Mouse (Mus musculus): ENCODE measurements around the gene Tradd.

The Tradd gene

DNA sequence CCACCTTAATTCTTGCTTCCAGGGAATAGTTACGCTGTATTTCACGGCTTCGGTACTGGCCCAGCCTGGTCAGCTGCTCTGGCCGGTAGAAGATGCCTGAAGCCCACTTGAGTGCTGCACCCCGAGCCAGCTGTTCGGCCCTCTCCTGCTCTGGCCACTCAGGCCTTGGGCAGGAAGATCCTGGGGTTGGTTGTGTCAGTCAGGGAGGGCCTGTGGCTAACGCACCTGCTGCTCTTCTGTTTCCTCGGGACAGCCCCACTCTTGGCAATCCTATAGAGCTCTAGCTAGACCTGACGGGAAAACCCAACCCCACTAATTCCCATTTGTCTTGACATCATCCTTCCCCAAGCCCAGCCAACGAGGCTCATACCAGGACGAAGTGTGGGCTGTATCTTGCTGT is 30.8 kb upstream of the Tradd start:
- peak in 1 of 2 experiments; percentile 9 for DNase-seq

DNA sequence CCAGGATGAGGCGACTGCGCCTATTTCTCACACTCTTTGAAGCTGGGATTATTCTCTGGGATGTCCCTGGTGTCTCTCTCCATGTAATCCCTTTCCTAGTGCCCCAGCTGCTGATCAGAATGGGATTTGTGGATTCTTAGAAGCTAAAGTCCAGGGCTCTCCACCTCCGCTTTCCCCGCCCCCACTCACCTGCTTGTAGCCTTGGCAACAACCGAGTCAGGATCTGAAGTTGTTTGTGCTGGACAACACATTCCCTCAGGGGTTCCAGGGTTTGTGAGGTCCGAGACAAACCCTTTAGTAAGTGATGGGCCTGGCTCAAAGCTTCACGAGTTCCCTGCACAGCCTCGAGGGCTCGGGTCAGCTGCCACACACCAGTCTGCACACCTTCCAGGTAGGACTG is 30.4 kb upstream of the Tradd start:
- DNase-seq = peak in 1 of 2 experiments; percentile 32

DNA sequence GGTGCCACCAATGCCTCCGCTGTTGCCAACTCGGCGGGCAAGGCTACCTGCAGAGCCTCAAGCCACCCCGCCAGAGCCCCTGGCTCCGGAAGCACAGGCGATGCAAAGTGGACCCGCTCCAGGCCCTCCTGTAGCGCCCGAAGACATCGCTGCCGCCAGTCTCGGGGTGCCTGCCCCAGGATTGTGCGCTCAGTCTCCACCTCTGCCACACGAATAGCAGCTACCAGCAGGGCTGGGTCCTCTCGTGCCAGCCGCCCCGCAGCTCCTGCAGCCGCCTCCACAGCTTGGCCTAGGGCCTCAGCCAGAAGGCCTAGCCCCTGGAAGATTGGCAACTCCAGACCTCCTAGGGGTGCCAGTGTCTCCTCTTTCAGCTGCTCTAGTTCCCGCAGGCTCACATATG is 29.0 kb upstream of the Tradd start:
- peak; percentile 84 to 94 for DNase-seq

DNA sequence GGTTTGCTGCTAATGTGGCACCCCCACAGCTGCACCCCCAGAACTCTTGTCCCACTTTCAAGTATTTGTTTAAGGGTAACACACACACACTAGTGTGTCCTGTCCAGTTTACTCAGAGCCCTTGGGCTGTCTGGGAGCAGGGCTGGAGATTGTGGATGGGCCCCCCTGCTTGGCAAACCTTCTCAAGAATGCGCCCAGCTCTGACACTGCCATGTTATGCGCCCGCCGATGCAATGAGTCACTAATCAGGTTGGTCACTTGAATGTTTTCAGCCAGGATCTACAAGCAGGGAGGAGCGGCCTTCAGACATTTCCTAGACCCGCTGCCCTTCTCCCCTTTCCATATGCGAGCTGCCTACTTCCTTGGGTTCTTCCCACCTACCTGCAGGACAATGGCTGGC is 28.1 kb upstream of the Tradd start:
- DNase-seq = peak in 1 of 2 experiments; percentile 22

- DNase-seq = peak in 1 of 2 experiments; percentile 44
These were observed 27.4 kb upstream of the Tradd start for GRCm38 (mm10) chr8:105291802-105292201.

DNA sequence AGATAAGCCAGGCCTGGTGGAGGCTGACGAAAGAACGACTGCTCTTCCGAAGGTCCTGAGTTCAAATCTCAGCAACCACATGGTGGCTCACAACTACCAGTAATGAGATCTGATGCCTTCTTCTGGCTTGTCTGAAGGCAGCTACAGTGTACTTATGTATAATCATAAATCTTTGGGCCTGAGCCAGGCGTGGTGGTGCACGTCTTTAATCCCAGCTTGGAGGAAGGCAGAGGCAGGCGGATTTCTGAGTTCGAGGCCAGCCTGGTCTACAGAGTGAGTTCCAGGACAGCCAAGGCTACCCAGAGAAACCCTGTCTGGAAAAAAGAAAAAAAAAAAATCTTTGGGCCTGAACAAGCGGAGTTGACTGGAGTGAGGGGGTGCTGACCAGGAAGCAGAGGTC is 27.0 kb upstream of the Tradd start:
- peak in 1 of 2 experiments; percentile 34 for DNase-seq

DNA sequence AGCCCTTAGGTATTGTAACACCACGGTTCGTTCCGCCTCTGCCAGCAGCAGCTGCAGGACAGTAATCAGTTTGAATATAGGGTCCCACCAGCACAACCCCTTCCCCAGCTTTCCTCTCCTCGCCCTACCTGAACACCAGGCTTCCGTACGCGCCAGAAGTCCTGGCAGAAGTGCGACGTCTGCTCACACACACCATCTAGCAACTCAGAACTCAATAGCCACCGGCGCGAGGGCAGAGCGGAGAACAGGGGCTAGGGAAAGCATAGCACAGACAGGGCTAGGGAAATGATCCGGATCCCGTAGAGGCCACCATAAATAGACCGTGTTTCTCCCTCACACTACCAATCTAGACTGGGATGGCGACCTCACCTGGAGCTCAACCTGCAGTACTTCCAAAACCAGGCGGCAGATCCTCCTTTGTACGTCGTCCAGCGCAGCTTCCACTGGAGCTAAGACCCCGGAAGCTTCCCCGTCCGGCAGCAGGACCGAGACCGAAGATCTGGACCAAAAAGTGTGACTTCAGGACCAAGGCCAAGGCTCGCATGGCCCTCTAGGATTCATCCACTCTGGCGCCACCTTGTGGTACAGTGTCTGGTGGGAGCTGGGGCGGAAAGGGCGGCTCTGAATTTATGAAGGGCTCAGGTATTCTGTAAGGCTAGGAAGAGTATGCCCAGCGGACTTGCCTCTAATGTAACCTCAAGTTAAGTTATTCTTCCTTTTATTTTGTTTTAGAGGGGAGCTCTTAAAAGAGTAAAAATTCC is 26.3 kb upstream of the Tradd start:
- peak; percentile 97 to 99 for DNase-seq

DNA sequence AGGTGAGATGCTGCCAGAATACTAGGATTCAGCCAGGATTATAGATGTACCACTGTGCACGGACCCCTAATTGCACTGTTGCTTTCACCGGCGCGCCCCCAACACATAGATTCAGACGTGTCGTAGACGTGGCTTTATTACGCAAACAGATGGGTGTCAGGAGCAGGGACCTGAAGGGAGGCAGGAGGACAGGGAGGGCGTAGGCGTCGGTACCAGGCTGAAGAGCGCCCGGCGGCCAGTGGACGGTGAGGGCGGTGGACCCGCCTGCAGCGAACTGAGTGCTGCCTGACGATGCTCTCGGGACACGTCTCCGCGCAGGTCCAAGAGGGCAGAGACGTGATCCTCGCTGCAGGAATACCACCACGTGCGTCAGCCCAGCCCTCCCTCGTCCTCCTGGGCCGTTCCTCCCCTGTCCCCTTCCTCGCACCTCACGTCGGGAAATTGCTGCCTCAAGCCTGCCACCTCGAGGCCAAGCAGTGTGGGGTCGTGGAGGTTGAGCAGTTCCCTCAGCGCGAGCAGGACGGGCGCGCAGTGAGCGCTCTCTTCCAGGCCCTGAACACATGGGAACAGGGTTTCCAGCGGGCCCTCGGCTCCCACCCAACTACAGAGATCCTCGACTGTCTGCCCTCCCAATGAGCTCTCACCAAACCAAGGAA is 25.5 kb upstream of the Tradd start, which contains the start of gene 4931428F04Rik:
4931428F04Rik (minus strand) TSS at position 60 of the 656 bp plus-strand sequence.
- peak; percentile 81 for DNase-seq

- DNase-seq = peak; percentile 99
These were observed 24.7 kb upstream of the Tradd start for GRCm38 (mm10) chr8:105288958-105289732.

DNA sequence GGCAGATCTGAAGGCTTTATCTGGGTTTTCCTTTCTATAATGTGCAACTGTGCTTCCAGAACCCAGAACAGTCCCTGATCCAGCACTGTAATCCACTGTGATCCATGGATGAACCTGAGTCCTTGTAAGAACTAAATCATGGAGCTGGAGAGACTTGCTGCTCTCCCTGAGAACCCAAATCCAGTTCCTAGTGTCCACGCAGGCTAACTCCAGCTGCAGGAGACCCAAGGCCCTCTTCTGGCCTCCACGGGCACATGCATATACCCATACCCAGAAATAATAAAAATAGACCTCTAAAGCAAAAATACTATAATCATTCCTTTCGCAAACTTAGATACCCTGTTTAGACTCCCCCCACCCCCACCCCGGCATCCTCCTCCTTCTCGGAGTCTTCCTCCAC is 23.8 kb upstream of the Tradd start:
- peak in 1 of 2 experiments; percentile 10 for DNase-seq

- DNase-seq = peak in 1 of 2 experiments; percentile 13
These were observed 22.5 kb upstream of the Tradd start for GRCm38 (mm10) chr8:105286907-105287306.

DNA sequence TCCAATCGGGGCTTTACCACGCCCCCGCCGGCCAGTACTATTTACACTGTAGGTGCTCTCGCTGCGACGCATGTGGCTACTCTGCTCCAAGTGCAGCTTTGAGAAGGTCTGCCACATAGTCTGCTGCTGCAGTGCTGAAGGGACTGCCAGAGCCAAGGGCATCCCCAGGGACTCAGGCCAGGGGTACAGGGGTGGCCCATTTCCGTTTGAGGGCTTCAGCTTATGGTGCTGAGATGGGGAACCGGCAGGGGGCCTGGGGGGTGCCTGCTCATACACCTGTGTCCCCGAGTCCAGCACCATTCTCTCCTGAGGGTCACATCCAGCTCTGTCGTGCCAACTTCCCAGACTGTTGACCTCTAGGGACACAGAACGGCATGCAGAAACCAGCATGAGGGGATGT is 21.1 kb upstream of the Tradd start:
- DNase-seq = peak; percentile 49 to 56

- DNase-seq = peak; percentile 74 to 78
These were observed 18.7 kb upstream of the Tradd start for GRCm38 (mm10) chr8:105283074-105283473.

DNA sequence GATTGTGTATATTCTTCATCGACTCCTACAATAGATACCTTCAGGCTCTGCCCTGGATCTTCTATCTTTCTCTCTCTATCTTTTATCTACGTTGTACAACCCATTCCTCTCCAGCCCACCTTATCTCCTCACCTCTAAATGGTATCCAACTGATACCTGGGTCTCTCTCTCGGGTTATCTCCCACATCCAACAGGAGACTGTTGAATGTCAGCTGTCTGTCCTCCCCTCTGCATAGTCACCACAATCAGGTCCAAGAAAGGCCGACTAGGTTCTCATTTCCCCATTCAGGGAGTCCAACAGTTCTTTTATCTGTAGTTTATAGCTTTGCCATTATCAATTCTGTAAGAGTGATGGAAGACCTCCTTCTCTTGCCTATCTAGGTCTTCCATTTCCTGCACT is 17.8 kb upstream of the Tradd start:
- DNase-seq = no peak

- no peak for DNase-seq
These were observed 17.4 kb upstream of the Tradd start for GRCm38 (mm10) chr8:105281821-105282220.

DNA sequence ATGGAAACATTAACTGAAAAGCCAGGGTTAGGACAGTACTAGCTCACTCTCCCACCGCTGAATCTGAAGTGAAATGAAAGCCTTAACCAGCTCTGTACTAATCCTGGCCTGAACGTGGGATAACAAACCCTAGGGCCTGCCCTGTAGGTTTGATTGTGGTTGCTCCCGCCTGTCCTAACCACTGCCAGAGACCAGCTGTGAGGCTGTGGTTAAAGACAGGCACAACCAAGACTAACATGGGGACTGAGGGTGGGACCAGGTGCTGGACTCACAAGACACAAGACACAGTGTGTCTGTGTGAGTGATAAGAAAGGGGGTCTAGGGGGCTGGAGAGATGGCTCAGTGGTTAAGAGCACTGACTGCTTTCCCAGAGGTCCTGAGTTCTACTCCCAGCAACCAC is 16.2 kb upstream of the Tradd start:
- no peak for DNase-seq

GRCm38 (mm10) chr8:105278911-105279334 is 14.5 kb upstream of the Tradd start:
- DNase-seq = peak; percentile 93 to 95

DNA sequence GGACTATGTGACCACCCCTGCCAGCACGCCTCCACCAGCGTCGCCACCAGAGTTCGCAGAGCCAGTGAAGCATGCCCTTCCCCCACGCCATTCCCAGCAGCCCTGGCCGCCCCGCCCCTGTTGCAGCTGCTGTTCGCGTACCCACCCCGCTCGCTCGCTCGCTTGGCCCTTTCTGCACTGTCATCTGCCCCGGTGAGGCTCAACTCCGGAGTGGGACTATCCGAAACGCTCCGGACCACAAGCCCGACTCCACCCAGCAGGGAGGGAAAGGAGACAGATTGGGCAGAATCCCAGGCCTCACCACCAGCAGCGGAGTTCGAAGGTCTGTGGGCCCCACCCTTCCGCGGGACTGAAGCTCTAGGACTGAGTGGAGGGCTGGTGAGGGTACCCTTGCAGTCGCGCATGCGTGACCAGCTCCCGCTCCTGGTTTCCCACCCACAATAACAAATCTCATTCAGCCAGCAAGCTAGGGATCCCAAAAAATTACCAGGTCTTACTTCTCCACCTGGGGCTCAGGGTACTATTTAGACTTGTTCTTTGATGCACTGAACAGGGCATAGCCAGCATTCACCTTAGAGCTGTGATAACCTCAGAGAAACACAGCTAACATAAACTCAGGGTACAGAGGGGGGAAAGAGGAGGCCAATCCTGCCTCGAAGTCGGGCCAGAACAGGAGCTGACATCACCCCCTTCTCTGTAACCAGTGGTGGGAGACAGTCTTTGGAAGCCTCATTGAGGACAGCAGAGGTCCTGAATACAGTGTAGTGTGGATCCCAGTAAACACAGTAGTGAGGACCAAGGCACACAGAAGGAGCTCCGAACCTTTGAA is 12.1 kb upstream of the Tradd start:
- peak; percentile 63 to 76 for DNase-seq

DNA sequence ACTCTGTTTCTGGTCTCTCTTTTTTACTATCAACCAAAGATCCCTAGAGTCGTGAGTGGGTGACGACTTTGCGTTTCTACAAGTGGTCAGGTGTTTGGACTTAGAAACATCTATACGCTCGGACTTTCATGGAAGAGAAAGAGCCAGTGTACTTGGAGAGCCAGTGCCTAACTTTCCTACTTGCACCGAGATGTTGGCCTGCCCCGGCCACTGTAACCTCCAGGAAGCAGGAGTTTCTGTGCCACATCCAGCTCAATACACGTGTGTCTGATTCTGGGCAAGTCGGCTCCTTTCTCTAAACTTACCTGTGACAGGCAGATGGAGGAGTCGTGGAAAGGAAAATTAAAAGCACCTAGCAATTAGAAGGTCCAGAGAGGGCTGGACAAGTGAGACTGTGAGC is 11.4 kb upstream of the Tradd start, which contains the start of gene Nol3:
Nol3 (plus strand) TSS at position 301 of the 400 bp plus-strand sequence.
- no peak for DNase-seq

DNA sequence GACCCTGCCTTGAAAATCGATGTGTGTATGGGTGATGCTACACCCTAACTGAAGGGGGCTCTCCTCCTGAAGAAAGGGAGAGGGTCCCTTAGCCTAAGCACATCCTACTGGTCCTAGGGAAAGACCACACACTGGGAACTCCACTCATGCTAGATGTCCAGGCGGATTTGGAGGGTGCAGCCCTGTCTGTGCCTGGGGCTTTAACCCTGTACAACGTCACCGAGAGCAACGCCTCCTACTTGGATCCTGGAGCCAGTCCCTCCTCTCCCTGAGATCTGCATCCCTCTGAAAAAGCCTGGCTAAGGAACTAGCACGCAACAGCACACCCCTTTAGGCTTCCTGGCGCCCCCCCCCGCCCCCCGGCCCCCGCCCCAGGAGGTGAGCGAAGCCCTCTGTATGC is 11.0 kb upstream of the Tradd start:
- DNase-seq = no peak

DNA sequence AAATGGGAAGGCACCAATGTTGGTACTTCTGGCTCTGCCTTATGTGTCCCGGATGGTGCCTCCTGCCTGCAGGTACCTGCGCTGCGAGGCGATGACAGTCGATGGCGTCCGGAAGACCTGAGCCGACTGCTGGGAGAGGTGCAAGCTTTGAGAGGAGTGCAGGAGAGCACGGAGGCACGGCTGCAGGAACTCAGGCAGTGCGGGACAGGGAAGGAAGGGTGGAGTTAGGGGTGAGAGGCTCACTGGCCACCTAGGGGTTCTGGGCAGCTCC is 6.4 kb upstream of the Tradd start:
- no peak for DNase-seq

GRCm38 (mm10) chr8:105270101-105270915 is 5.9 kb upstream of the Tradd start:
- DNase-seq = no peak
